Mouse (Mus musculus) liver, embryonic 13.5 days (tissue): ENCODE data around the gene Adgrb3. TPM values are rescaled to one million over a fixed set of nuclear protein-coding genes. Genes with fewer than 3 reads are reported as not detected.

Experiments used
- ATAC-seq: fragments of 200-750 bp; cut with Nextera tagmentation; 2 replicates; pipeline ENCODE4 v1.8.0; 2017; ENCODE audit warnings: low read depth, mild to moderate bottlenecking, moderate number of reproducible peaks, moderate library complexity
- DNase-seq: peaks from one replicate; pipeline ENCODE4 v3.0.0; 2022
- H3K27ac ChIP-seq: fragments of 300-500 bp; sonication (generic); 2 replicates; pipeline ENCODE4 v1.5.1; 2015; ENCODE audit warnings: moderate library complexity, mild to moderate bottlenecking, inconsistent platforms
- H3K27me3 ChIP-seq: fragments of 300-500 bp; sonication (generic); 2 replicates; pipeline ENCODE4 v1.6.1; 2015; ENCODE audit warnings: mild to moderate bottlenecking, inconsistent platforms
- H3K36me3 ChIP-seq: fragments of 300-500 bp; sonication (generic); 2 replicates; pipeline ENCODE4 v1.6.1; 2015; ENCODE audit warnings: mild to moderate bottlenecking, inconsistent platforms
- H3K4me1 ChIP-seq: fragments of 300-500 bp; sonication (generic); replicated peaks from 2 replicates; pipeline ENCODE4 v1.6.1; 2015; ENCODE audit warnings: inconsistent platforms
- H3K4me2 ChIP-seq: fragments of 300-500 bp; sonication (generic); 2 replicates; pipeline ENCODE4 v1.6.1; 2015; ENCODE audit warnings: inconsistent platforms, mild to moderate bottlenecking, moderate library complexity
- H3K4me3 ChIP-seq: fragments of 300-500 bp; sonication (generic); replicated peaks from 2 replicates; pipeline ENCODE4 v1.5.1; 2015; ENCODE audit warnings: mild to moderate bottlenecking, inconsistent platforms
- H3K9ac ChIP-seq: fragments of 300-500 bp; sonication (generic); 2 replicates; pipeline ENCODE4 v1.6.1; 2015; ENCODE audit warnings: mild to moderate bottlenecking, inconsistent platforms
- H3K9me3 ChIP-seq: fragments of 300-500 bp; sonication (generic); replicated peaks from 2 replicates; pipeline ENCODE4 v1.6.1; 2016; ENCODE audit warnings: inconsistent platforms
- WGBS: fragments of 180-500 bp; shearing (Covaris S2); methylation state at CpG from one replicate; pipeline ENCODE4 v1.1.7; 2015; ENCODE audit not compliant: insufficient replicate concordance; 5-methylcytosine and 5-hydroxymethylcytosine counted together
- polyA plus RNA-seq: library from polyadenylated mRNA; unstranded; fragments of >200 nt; fragmentation: Nextera tagmentation; extraction: Ambion mirVana; gene quantifications from 2 replicates; pipeline ENCODE4 v1.2.1, GENCODE M21; 2015

The Adgrb3 gene
- polyA plus RNA-seq, 1 experiment from 2014 or later, result 0.05 TPM

DNA sequence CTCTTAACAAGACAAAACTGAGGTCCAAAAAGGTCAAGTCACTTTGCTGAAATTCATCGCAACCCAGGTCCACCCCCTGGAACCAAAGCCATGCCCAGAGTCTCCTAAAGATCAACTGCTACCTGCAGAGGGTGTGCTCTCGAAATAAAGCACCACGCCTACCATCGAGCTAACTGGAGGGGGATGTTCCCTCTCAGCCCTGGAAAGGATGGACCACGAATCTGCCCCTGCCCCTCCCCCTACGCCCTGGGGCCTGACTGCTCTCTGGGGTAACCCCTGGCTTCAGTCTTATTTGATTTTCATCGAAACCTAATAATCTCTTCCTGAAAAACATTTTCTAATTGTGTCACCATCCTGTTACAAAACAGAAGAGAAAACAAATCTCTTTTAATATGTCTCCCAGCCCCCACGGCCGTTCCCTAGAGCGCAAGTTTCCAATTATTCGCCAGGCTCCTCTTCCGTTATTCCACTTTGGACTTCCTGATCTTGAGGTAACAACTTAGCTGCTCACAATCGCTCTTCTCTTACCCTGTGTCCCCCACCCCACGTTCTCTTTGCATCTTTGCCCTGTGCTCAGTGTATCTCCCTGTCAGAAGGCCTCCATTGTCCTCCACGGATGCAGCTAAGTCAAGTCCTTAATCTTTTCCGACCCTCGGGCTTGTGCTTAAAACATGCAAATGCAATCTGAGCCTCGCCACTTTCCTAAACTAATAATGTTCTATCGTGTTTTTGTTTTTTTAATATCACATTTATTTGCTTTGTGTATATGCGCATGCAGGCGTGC lies 651.0 kb downstream of the Adgrb3 start:
- ATAC-seq (no peak), DNase-seq (no peak)
- Histone ChIP-seq H3K36me3 (no peaks in the 10 kb centered on the region), H3K4me2 (no peak overlapping the region), H3K4me3 (no peak overlapping the region), H3K9me3 (no peaks in the 10 kb centered on the region), H3K27me3 (no peaks in the 10 kb centered on the region), H3K27ac (no peak overlapping the region), H3K4me1 (no peaks in the 10 kb centered on the region), H3K9ac (no peak overlapping the region)
- 35% methylated on average over 21 of the region's 21 CpGs for WGBS

DNA sequence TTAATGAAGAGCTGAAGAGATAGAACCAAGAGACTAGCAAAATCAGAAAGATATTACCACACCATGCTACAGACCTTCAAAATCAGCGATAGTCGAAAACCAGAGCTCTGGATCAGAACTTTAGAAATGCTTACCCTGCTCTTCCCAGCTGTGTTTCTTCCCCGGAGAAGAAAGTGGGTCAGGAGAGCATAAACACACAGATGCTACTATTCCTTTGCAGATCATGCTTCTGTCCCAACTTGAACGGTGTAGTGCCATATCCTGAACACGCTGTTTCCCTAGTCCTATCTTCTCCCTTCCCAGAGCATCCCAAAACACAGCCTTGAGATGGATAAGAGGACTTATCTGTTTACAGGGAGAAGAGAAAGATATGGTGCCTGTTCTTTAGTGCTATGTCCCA lies 662.4 kb downstream of the Adgrb3 start:
- Histone ChIP-seq H3K4me2 (no peak overlapping the region), H3K9me3 (no peaks in the 10 kb centered on the region), H3K4me1 (no peaks in the 10 kb centered on the region), H3K9ac (no peak overlapping the region), H3K27me3 (no peaks in the 10 kb centered on the region), H3K36me3 (no peaks in the 10 kb centered on the region), H3K4me3 (no peak overlapping the region), H3K27ac (no peak overlapping the region)
- WGBS, result 73% methylated on average over 5 of the region's 5 CpGs
- DNase-seq (no peak), ATAC-seq (no peak)

DNA sequence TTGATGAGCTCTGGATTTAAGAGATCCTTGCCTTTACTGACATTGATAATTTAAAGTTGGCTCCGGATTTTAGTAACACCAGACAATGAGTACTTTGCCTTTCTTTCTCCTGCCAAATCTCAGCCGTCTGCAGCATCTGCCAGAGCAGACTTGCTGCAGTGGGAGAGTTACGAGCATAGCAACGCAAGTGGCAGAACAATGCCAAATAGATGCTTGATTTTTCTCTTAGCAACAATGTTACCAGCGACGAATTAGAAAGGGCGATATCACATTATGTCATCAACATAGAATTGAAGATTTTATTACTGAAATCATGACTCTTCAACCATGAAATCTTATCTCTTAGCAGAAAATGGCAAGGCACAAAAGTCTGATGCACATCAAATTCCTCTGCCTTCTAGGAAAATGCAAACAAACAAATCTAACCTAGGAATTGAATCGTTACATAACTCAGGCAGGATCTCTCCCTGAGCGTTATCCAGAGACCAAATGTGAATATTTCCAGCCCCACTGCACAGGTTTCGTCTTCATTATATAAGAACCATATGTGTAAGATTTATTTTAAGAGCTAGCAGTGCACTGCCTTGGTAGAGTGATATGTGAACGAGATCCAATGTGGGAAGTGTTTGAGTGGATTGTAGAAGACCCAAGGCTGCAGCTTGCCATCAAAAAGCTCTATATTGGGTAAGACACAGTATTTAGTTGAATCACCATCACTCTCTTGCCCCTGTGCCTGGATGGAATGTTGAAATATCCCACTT lies 663.3 kb downstream of the Adgrb3 start:
- WGBS, result 66% methylated on average over 11 of the region's 11 CpGs
- no peak for ATAC-seq
- DNase-seq, result no peak
- Histone ChIP-seq H3K4me1 (no peaks in the 10 kb centered on the region), H3K9me3 (no peaks in the 10 kb centered on the region), H3K36me3 (no peaks in the 10 kb centered on the region), H3K4me2 (no peak overlapping the region), H3K9ac (no peak overlapping the region), H3K27me3 (no peaks in the 10 kb centered on the region), H3K27ac (no peak overlapping the region), H3K4me3 (no peak overlapping the region)

DNA sequence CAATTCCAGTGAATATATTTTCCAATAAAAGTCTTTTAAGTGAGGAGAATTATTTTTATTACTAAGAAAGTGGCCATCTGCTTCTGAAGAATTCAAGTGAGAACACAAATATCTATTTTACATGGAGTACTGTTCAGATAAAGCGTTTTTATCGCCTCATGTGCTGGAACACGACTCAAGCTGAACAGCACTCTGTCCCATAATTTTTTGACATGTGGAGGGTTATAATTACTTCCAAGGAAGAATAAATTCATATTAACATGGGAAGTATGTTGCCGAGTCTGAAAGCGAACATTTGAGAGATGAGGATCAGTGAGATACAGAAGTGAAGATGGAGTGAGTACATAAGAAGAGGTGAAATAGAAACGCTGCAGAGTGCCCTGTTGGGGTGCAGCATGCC lies 665.9 kb downstream of the Adgrb3 start:
- DNase-seq, result no peak
- no peaks in the 10 kb centered on the region for H3K36me3 ChIP-seq
- H3K4me3 ChIP-seq, result no peak overlapping the region
- no peaks in the 10 kb centered on the region for H3K27me3 ChIP-seq
- no peak overlapping the region for H3K9ac ChIP-seq
- no peaks in the 10 kb centered on the region for H3K4me1 ChIP-seq
- H3K4me2 ChIP-seq, result no peak overlapping the region
- 60% methylated on average over 6 of the region's 6 CpGs for WGBS
- no peak overlapping the region for H3K27ac ChIP-seq
- no peak for ATAC-seq
- no peaks in the 10 kb centered on the region for H3K9me3 ChIP-seq

DNA sequence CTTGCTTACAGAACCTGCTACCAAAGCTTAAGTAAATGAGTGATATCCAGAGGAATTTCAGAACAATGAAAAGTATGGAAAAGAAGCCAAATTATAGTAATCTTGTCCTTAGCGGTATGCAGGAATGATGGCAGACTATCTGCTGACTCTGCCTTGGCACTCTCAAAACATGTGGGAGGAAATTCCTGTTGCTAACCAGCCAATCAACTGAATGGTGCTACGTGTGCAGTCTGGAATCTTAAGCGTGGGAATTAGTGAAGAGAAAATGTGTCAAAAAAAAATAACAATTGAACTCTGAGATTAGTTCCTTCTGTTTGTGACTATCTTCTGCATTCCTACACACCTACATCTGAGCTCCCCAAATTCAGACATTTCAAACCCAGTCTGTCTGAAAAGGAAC lies 683.3 kb downstream of the Adgrb3 start:
- Histone ChIP-seq H3K9me3 (no peaks in the 10 kb centered on the region), H3K36me3 (no peaks in the 10 kb centered on the region), H3K27ac (no peak overlapping the region), H3K4me3 (no peak overlapping the region), H3K4me2 (no peak overlapping the region), H3K9ac (no peak overlapping the region), H3K27me3 (no peaks in the 10 kb centered on the region), H3K4me1 (no peaks in the 10 kb centered on the region)
- 60% methylated on average over 3 of the region's 3 CpGs for WGBS
- DNase-seq, result no peak
- ATAC-seq, result no peak

DNA sequence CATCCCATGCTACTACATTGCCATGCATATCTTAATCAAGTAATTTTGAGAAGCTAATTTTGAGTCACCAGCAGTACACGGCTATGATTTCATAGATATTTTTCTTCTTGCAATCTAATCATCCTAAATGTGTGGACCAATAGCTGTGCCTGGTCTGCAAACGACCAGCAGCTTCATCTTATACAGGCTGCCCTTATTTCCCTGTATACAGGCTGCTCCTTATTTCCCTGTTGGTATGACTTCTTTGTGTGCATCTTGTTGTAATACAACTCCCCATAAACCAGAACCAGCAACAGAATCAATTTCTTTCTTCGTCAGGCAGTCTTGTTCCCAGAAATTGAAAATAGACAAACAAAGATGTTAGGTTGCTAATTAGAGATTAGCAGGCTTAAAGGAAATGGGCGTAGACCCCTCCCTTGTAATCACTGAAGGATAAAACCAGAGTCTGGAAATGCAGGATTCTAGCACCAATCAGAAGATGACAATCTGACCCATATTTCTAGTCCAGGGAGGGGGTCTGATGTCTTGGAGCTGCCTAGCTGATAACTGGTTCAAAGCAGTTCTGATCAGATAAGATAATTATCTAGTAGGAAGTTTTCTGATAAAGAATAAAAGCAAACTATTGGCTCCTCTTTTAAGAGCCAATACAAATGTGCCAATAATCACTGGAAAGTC lies 697.2 kb downstream of the Adgrb3 start:
- Histone ChIP-seq H3K4me1 (no peaks in the 10 kb centered on the region), H3K4me2 (no peak overlapping the region), H3K36me3 (no peaks in the 10 kb centered on the region), H3K27me3 (no peaks in the 10 kb centered on the region), H3K4me3 (no peak overlapping the region), H3K9ac (no peak overlapping the region), H3K9me3 (no peaks in the 10 kb centered on the region), H3K27ac (no peak overlapping the region)
- 45% methylated on average over 4 of the region's 4 CpGs for WGBS
- ATAC-seq (no peak), DNase-seq (no peak)

DNA sequence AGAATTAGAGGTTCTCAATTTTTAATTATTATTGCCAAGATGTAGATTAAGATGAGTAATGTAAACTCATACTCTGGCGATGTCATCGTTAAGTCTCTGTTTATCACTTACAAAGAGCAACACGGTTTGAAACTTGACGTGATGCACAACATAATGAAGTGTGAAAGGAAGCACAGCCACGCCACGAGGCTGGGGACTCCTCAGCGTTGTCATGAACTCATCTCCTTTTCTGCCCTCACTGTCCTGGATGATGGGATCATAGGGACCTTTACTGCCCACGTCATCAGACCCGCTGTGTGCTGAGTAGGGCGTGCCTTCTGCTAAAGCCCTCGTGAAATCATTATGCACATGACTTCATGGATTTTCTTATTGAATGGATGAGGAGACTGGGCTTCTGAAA lies 714.0 kb downstream of the Adgrb3 start:
- Histone ChIP-seq H3K4me3 (no peak overlapping the region), H3K36me3 (no peaks in the 10 kb centered on the region), H3K9me3 (no peaks in the 10 kb centered on the region), H3K27me3 (no peaks in the 10 kb centered on the region), H3K27ac (no peak overlapping the region), H3K4me2 (no peak overlapping the region), H3K9ac (no peak overlapping the region), H3K4me1 (no peaks in the 10 kb centered on the region)
- DNase-seq (no peak), ATAC-seq (no peak)
- WGBS, result 60% methylated on average over 11 of the region's 11 CpGs

DNA sequence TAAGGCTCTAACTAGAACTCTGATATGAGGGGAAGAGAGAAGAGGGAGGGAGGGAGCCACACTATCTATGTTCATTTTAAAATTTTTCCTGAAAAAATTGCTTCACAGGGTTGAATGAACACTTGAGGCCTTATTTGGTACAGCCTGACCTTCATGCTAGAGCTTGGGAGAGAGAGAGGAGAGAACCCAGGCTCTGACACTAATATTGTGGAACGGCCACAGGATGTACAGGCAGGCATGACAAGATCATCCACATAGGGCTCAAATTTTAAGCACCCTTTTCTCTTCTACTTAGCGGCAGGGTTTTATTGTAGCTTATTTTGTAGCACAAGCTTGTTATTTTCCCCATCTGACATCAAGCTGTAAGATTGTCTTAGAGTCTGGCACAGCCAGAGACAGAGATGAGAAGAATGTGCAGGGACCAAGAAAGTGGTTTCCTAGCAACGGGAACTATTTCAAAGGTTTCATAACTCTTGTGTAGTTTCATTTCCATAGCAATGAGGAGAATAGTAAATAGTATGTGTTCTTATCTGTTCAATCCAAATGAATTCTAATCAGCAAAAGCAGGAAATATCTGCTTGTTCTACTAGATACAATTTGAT lies 721.9 kb downstream of the Adgrb3 start:
- Histone ChIP-seq H3K4me1 (no peaks in the 10 kb centered on the region), H3K27me3 (no peaks in the 10 kb centered on the region), H3K4me3 (no peak overlapping the region), H3K4me2 (no peak overlapping the region), H3K9me3 (no peaks in the 10 kb centered on the region), H3K27ac (no peak overlapping the region), H3K9ac (no peak overlapping the region), H3K36me3 (no peaks in the 10 kb centered on the region)
- WGBS, result 63% methylated on average over 3 of the region's 3 CpGs
- DNase-seq (no peak), ATAC-seq (no peak)

DNA sequence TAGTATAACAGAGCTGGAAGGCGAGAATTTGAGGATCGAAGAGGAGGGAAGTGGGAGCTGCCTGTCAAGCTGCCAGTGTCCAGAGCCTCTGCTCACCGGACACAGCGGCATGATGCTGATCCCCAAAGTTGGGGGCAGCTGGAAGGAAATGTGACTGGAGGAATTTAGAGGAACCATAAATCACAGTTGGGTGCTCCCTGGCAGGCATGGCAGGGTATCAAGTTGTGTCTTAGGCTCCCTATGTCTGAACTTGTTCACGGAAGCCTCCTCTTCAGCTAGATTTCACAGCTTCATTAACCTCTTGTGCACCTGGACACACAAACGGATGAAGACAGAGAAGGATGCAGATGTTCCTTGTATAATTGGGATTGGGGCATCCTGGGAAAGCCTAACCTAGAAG lies 722.8 kb downstream of the Adgrb3 start:
- ATAC-seq, result no peak
- no peaks in the 10 kb centered on the region for H3K36me3 ChIP-seq
- H3K4me3 ChIP-seq, result no peak overlapping the region
- DNase-seq, result no peak
- no peaks in the 10 kb centered on the region for H3K27me3 ChIP-seq
- H3K9me3 ChIP-seq, result no peaks in the 10 kb centered on the region
- H3K27ac ChIP-seq, result no peak overlapping the region
- 62% methylated on average over 6 of the region's 6 CpGs for WGBS
- no peak overlapping the region for H3K9ac ChIP-seq
- no peaks in the 10 kb centered on the region for H3K4me1 ChIP-seq
- H3K4me2 ChIP-seq, result no peak overlapping the region

DNA sequence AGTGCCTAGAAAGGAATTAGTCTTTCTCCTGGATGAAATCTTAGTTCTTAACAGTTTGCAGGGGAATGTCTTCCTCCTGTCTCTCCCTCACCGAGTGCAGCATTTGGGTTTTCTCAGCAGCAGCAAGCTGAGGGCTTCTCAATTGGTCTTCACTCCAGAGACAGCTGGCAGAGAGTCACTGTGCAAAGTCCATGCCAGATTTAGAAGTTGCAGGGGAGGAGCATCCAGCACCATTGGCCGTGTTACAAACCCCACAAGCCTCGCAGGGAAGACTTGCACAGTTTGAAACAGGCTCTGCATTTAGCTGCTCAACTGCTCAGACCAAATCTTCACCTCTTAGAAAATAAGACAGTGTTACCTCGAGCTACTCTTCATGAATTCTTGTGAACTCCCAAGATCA lies 724.1 kb downstream of the Adgrb3 start:
- Histone ChIP-seq H3K4me2 (no peak overlapping the region), H3K36me3 (no peaks in the 10 kb centered on the region), H3K27ac (no peak overlapping the region), H3K9ac (no peak overlapping the region), H3K9me3 (no peaks in the 10 kb centered on the region), H3K4me3 (no peak overlapping the region), H3K4me1 (no peaks in the 10 kb centered on the region), H3K27me3 (no peaks in the 10 kb centered on the region)
- no peak for DNase-seq
- WGBS, result 38% methylated on average over 4 of the region's 4 CpGs
- no peak for ATAC-seq

DNA sequence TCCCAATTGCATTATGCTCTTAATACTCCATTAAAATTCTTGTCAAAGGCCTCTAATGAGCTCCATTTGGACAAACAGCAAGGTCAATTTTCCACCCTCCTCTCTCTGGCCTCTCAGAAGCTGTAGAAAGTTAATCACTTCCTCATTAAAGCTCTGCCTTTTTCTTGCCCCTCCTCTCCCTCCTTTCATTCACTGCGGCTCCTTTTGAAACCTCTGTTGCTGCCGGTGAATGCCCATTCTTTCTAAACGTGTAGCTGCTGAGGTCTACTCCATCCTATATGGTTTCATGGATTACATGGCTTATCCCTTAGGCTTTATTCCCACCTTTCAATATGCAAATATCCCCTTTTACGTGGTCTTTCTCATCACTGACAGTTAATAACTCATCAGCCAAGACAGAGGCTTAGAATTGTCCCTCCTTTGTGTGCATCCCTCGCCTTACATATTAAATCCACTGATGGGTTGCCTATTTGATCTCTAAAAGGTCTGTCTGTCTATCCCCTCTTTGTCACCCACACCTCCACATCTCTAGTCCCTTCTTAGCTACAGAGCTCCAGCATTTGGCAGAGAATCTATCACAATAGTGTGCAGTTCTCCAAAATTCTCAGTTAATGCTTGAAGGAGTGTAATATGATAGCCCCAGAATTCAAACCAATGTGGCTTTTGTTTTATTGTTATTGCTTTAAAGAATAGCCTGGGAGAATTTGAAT lies 741.3 kb downstream of the Adgrb3 start:
- H3K36me3 ChIP-seq, result no peaks in the 10 kb centered on the region
- H3K4me1 ChIP-seq, result no peaks in the 10 kb centered on the region
- WGBS, result 47% methylated on average over 5 of the region's 5 CpGs
- ATAC-seq (no peak), DNase-seq (no peak)
- no peaks in the 10 kb centered on the region for H3K9me3 ChIP-seq
- no peak overlapping the region for H3K4me2 ChIP-seq
- no peaks in the 10 kb centered on the region for H3K27me3 ChIP-seq
- H3K4me3 ChIP-seq, result no peak overlapping the region
- H3K27ac ChIP-seq, result no peak overlapping the region
- H3K9ac ChIP-seq, result no peak overlapping the region
